Mouse (Mus musculus): ENCODE measurements around the gene Inpp4b. TPM values are rescaled to one million over a fixed set of nuclear protein-coding genes. Genes with fewer than 3 reads are reported as not detected.

The Inpp4b gene
- polyA plus RNA-seq, 1 experiment, result 0.02 TPM

GRCm38 (mm10) chr8:81784775-81785174 is 442.4 kb downstream of the Inpp4b start:
- Histone ChIP-seq H3K79me3 (ENCODE audit: low read depth) (no peaks in the 10 kb centered on the region), H3ac (ENCODE audit: control insufficient read depth, insufficient read length, low read depth) (no peak overlapping the region), H3K36me3 (ENCODE audit: control insufficient read depth, insufficient read depth) (no peaks in the 10 kb centered on the region), H3K79me2 (ENCODE audit: control insufficient read depth, insufficient read depth) (no peaks in the 10 kb centered on the region), H3K4me3 (ENCODE audit: insufficient read depth, poor library complexity, severe bottlenecking) (no peak overlapping the region), H3K27me3 (ENCODE audit: control insufficient read depth, insufficient read depth, insufficient read length) (no peaks in the 10 kb centered on the region)
- no peak for TF ChIP-seq MYOD1 (IDR thresholded peaks at IDR 0.05; ENCODE audit: control insufficient read depth, insufficient read length, low read depth)
- no peak for TF ChIP-seq FOSL1 (IDR thresholded peaks at IDR 0.05; ENCODE audit: insufficient read depth, low read length, poor library complexity, severe bottlenecking)
- no peak for TF ChIP-seq USF1 (IDR thresholded peaks at IDR 0.05; ENCODE audit: low read depth)
- no peak for TF ChIP-seq MAX (IDR thresholded peaks at IDR 0.05)
- no peak for TF ChIP-seq MYOG (IDR thresholded peaks at IDR 0.05; ENCODE audit: control insufficient read depth, extremely low read depth, insufficient read length)
- no peak for TF ChIP-seq CEBPB (IDR thresholded peaks at IDR 0.05; ENCODE audit: low read depth)
- TF ChIP-seq CTCF (IDR thresholded peaks at IDR 0.05; ENCODE audit: control insufficient read depth, insufficient read depth, insufficient read length), result no peak

GRCm38 (mm10) chr8:81788498-81788897 is 446.1 kb downstream of the Inpp4b start:
- no peaks in the 10 kb centered on the region for H3K79me2 ChIP-seq (ENCODE audit: control insufficient read depth, insufficient read depth)
- TF ChIP-seq USF1 (IDR thresholded peaks at IDR 0.05; ENCODE audit: low read depth) (no peak), MYOG (IDR thresholded peaks at IDR 0.05; ENCODE audit: control insufficient read depth, extremely low read depth, insufficient read length) (no peak), CTCF (IDR thresholded peaks at IDR 0.05; ENCODE audit: control insufficient read depth, insufficient read depth, insufficient read length) (no peak), MYOD1 (IDR thresholded peaks at IDR 0.05; ENCODE audit: control insufficient read depth, insufficient read length, low read depth) (no peak), FOSL1 (IDR thresholded peaks at IDR 0.05; ENCODE audit: insufficient read depth, low read length, poor library complexity, severe bottlenecking) (no peak), MAX (IDR thresholded peaks at IDR 0.05) (no peak), CEBPB (IDR thresholded peaks at IDR 0.05; ENCODE audit: low read depth) (no peak)
- H3K27me3 ChIP-seq (ENCODE audit: control insufficient read depth, insufficient read depth, insufficient read length), result no peaks in the 10 kb centered on the region
- H3ac ChIP-seq (ENCODE audit: control insufficient read depth, insufficient read length, low read depth), result no peak overlapping the region
- H3K79me3 ChIP-seq (ENCODE audit: low read depth), result no peaks in the 10 kb centered on the region
- H3K4me3 ChIP-seq (ENCODE audit: insufficient read depth, poor library complexity, severe bottlenecking), result no peak overlapping the region
- H3K36me3 ChIP-seq (ENCODE audit: control insufficient read depth, insufficient read depth), result no peaks in the 10 kb centered on the region

GRCm38 (mm10) chr8:81792649-81793048 is 450.3 kb downstream of the Inpp4b start:
- no peaks in the 10 kb centered on the region for H3K79me2 ChIP-seq (ENCODE audit: control insufficient read depth, insufficient read depth)
- H3K4me3 ChIP-seq (ENCODE audit: insufficient read depth, poor library complexity, severe bottlenecking), result no peak overlapping the region
- H3K36me3 ChIP-seq (ENCODE audit: control insufficient read depth, insufficient read depth), result no peaks in the 10 kb centered on the region
- no peak overlapping the region for H3ac ChIP-seq (ENCODE audit: control insufficient read depth, insufficient read length, low read depth)
- TF ChIP-seq MAX (IDR thresholded peaks at IDR 0.05), result no peak
- no peak for TF ChIP-seq USF1 (IDR thresholded peaks at IDR 0.05; ENCODE audit: low read depth)
- no peak for TF ChIP-seq CTCF (IDR thresholded peaks at IDR 0.05; ENCODE audit: control insufficient read depth, insufficient read depth, insufficient read length)
- no peak for TF ChIP-seq MYOD1 (IDR thresholded peaks at IDR 0.05; ENCODE audit: control insufficient read depth, insufficient read length, low read depth)
- no peaks in the 10 kb centered on the region for H3K27me3 ChIP-seq (ENCODE audit: control insufficient read depth, insufficient read depth, insufficient read length)
- no peaks in the 10 kb centered on the region for H3K79me3 ChIP-seq (ENCODE audit: low read depth)

- no peaks in the 10 kb centered on the region for H3K79me3 ChIP-seq (ENCODE audit: low read depth)
- no peak for TF ChIP-seq FOSL1 (IDR thresholded peaks at IDR 0.05; ENCODE audit: insufficient read depth, low read length, poor library complexity, severe bottlenecking)
- no peak for TF ChIP-seq MYOD1 (IDR thresholded peaks at IDR 0.05; ENCODE audit: control insufficient read depth, insufficient read length, low read depth)
- TF ChIP-seq CEBPB (IDR thresholded peaks at IDR 0.05; ENCODE audit: low read depth), result no peak
- TF ChIP-seq MAX (IDR thresholded peaks at IDR 0.05), result no peak
- TF ChIP-seq MYOG (IDR thresholded peaks at IDR 0.05; ENCODE audit: control insufficient read depth, extremely low read depth, insufficient read length), result no peak
- TF ChIP-seq CTCF (IDR thresholded peaks at IDR 0.05; ENCODE audit: control insufficient read depth, insufficient read depth, insufficient read length), result no peak
- TF ChIP-seq USF1 (IDR thresholded peaks at IDR 0.05; ENCODE audit: low read depth), result no peak
- H3K79me2 ChIP-seq (ENCODE audit: control insufficient read depth, insufficient read depth), result no peaks in the 10 kb centered on the region
- no peak overlapping the region for H3K4me3 ChIP-seq (ENCODE audit: insufficient read depth, poor library complexity, severe bottlenecking)
- H3K36me3 ChIP-seq (ENCODE audit: control insufficient read depth, insufficient read depth), result no peaks in the 10 kb centered on the region
- H3ac ChIP-seq (ENCODE audit: control insufficient read depth, insufficient read length, low read depth), result no peak overlapping the region
- H3K27me3 ChIP-seq (ENCODE audit: control insufficient read depth, insufficient read depth, insufficient read length), result no peaks in the 10 kb centered on the region
These were observed 456.1 kb downstream of the Inpp4b start for GRCm38 (mm10) chr8:81798501-81798900.

GRCm38 (mm10) chr8:81800792-81801191 is 458.4 kb downstream of the Inpp4b start:
- Histone ChIP-seq H3K4me3 (ENCODE audit: insufficient read depth, poor library complexity, severe bottlenecking) (no peak overlapping the region), H3ac (ENCODE audit: control insufficient read depth, insufficient read length, low read depth) (no peak overlapping the region), H3K79me2 (ENCODE audit: control insufficient read depth, insufficient read depth) (no peaks in the 10 kb centered on the region), H3K27me3 (ENCODE audit: control insufficient read depth, insufficient read depth, insufficient read length) (no peaks in the 10 kb centered on the region), H3K36me3 (ENCODE audit: control insufficient read depth, insufficient read depth) (no peaks in the 10 kb centered on the region), H3K79me3 (ENCODE audit: low read depth) (no peaks in the 10 kb centered on the region)
- TF ChIP-seq MYOG (IDR thresholded peaks at IDR 0.05; ENCODE audit: control insufficient read depth, extremely low read depth, insufficient read length) (no peak), CEBPB (IDR thresholded peaks at IDR 0.05; ENCODE audit: low read depth) (no peak), MAX (IDR thresholded peaks at IDR 0.05) (no peak), CTCF (IDR thresholded peaks at IDR 0.05; ENCODE audit: control insufficient read depth, insufficient read depth, insufficient read length) (no peak), FOSL1 (IDR thresholded peaks at IDR 0.05; ENCODE audit: insufficient read depth, low read length, poor library complexity, severe bottlenecking) (no peak), USF1 (IDR thresholded peaks at IDR 0.05; ENCODE audit: low read depth) (no peak), MYOD1 (IDR thresholded peaks at IDR 0.05; ENCODE audit: control insufficient read depth, insufficient read length, low read depth) (no peak)

- no peaks in the 10 kb centered on the region for H3K79me2 ChIP-seq (ENCODE audit: control insufficient read depth, insufficient read depth)
- H3K27me3 ChIP-seq (ENCODE audit: control insufficient read depth, insufficient read depth, insufficient read length), result no peaks in the 10 kb centered on the region
- no peaks in the 10 kb centered on the region for H3K36me3 ChIP-seq (ENCODE audit: control insufficient read depth, insufficient read depth)
- no peak overlapping the region for H3ac ChIP-seq (ENCODE audit: control insufficient read depth, insufficient read length, low read depth)
- no peak overlapping the region for H3K4me3 ChIP-seq (ENCODE audit: insufficient read depth, poor library complexity, severe bottlenecking)
- H3K79me3 ChIP-seq (ENCODE audit: low read depth), result no peaks in the 10 kb centered on the region
- no peak for TF ChIP-seq MAX (IDR thresholded peaks at IDR 0.05)
- TF ChIP-seq CEBPB (IDR thresholded peaks at IDR 0.05; ENCODE audit: low read depth), result no peak
- TF ChIP-seq USF1 (IDR thresholded peaks at IDR 0.05; ENCODE audit: low read depth), result no peak
- TF ChIP-seq MYOD1 (IDR thresholded peaks at IDR 0.05; ENCODE audit: control insufficient read depth, insufficient read length, low read depth), result no peak
- no peak for TF ChIP-seq FOSL1 (IDR thresholded peaks at IDR 0.05; ENCODE audit: insufficient read depth, low read length, poor library complexity, severe bottlenecking)
- no peak for TF ChIP-seq CTCF (IDR thresholded peaks at IDR 0.05; ENCODE audit: control insufficient read depth, insufficient read depth, insufficient read length)
- TF ChIP-seq MYOG (IDR thresholded peaks at IDR 0.05; ENCODE audit: control insufficient read depth, extremely low read depth, insufficient read length), result no peak
These were observed 464.4 kb downstream of the Inpp4b start for GRCm38 (mm10) chr8:81806797-81807196.

All from C2C12 (cell line).